Mouse (Mus musculus): ENCODE data around the gene Lrrc3.

DNA sequence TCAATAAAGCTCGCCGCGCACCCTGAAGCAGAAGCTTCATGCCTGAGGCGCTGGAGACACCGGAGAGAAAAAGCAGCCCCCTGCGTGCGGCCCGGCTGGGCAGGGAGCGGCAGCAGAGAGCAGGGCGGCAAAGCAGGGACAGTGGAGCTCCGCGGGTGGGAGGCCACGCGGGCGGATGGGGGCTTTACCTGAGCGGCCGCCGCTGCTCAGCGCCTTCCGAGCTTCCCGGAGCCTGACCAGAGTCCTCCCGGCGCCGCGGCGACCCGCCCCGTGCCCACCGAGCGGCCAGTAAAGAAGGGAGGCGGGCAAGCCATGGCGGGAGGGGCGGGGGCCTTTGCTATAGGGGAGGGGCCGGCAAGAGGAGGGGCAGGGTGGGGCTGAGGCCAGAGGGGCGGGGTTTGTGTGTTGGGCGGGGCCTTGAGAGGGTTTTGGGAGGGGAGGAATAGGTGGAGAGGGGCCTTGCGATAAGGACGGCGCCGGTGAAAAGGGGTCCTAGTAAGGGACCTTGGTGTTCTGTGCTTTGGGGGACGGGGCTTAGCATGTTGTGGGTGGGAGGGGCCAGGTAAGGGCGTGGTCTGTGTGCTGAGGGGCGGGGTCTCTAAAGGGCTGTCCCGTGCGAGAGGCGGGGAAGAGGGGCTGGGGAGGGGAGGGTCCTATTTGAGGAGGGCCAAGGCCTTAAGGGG is at the start of gene Lrrc3:
- TF ChIP-seq CTCF (IDR thresholded peaks at IDR 0.05; ENCODE audit: control insufficient read depth, insufficient read depth, low read length) (no peak), POLR2A (IDR thresholded peaks at IDR 0.05; ENCODE audit: borderline replicate concordance, control insufficient read depth, low read depth, low read length) (no peak)
